Mouse (Mus musculus): ENCODE measurements around the gene AC124108.1. TPM values are rescaled to one million over a fixed set of nuclear protein-coding genes. Genes with fewer than 3 reads are reported as not detected.

Gene AC124108.1
- polyA plus RNA-seq, 1 experiment = not detected

GRCm38 (mm10) chr1:132246641-132247040, 55.4 kb downstream of the AC124108.1 start:
- Histone ChIP-seq H3K36me3 (ENCODE audit: control insufficient read depth, insufficient read depth, low read length) (no peaks in the 10 kb centered on the region), H3K4me3 (ENCODE audit: insufficient read depth, low read depth, low read length) (no peak overlapping the region), H3K27me3 (replicated peaks; ENCODE audit: control insufficient read depth, insufficient read depth, low read length) (no peaks in the 10 kb centered on the region), H3K4me1 (ENCODE audit: control insufficient read depth, insufficient read depth, low read length) (no peaks in the 10 kb centered on the region), H3K27ac (ENCODE audit: insufficient read depth, low read depth, low read length) (no peak overlapping the region)
- no peak for TF ChIP-seq POLR2A (IDR thresholded peaks at IDR 0.05; ENCODE audit: low read depth, low read length)
- no peak for TF ChIP-seq CTCF (conservative IDR thresholded peaks at IDR 0.05; ENCODE audit: insufficient read depth, insufficient read length, low read depth, low read length)
- WGBS = 45% methylated on average over 4 of the region's 4 CpGs
- DNase-seq = peak; percentile 83

- TF ChIP-seq POLR2A (IDR thresholded peaks at IDR 0.05; ENCODE audit: low read depth, low read length) (no peak), CTCF (conservative IDR thresholded peaks at IDR 0.05; ENCODE audit: insufficient read depth, insufficient read length, low read depth, low read length) (peak; percentile 40)
- Histone ChIP-seq H3K36me3 (ENCODE audit: control insufficient read depth, insufficient read depth, low read length) (no peaks in the 10 kb centered on the region), H3K4me1 (ENCODE audit: control insufficient read depth, insufficient read depth, low read length) (no peaks in the 10 kb centered on the region), H3K4me3 (ENCODE audit: insufficient read depth, low read depth, low read length) (no peak overlapping the region), H3K27ac (ENCODE audit: insufficient read depth, low read depth, low read length) (no peak overlapping the region), H3K27me3 (replicated peaks; ENCODE audit: control insufficient read depth, insufficient read depth, low read length) (no peaks in the 10 kb centered on the region)
- no peak for DNase-seq
- 86% methylated on average over 6 of the region's 6 CpGs for WGBS
Observed at GRCm38 (mm10) chr1:132254467-132254866, 63.2 kb downstream of the AC124108.1 start.

Other genes starting within 250 kb of the AC124108.1 start
- 30.5 and 37.8 TPM in 2 replicates for gene Slc45a3, start 228.5 kb upstream of the AC124108.1 start, polyA plus RNA-seq (2012; rRNA removed)
- 18.4 and 27.8 TPM in 2 replicates for gene Elk4, start 183.8 kb upstream of the AC124108.1 start, polyA plus RNA-seq (2012; rRNA removed)
- gene Mfsd4a, start 123.4 kb upstream of the AC124108.1 start, polyA plus RNA-seq (2012; rRNA removed) = 64.1 and 84.5 TPM in 2 replicates
- gene Cdk18, start 51.8 kb upstream of the AC124108.1 start, polyA plus RNA-seq (2012; rRNA removed) = 69.3 and 73.8 TPM in 2 replicates
- not detected in 2 replicates for gene Lemd1, start within 50 bp of the AC124108.1 start, polyA plus RNA-seq (2012; rRNA removed)
- not detected in 2 replicates for gene Gm10188, start 38.3 kb downstream of the AC124108.1 start, polyA plus RNA-seq (2012; rRNA removed)
- 15.7 and 17.7 TPM in 2 replicates for gene Klhdc8a, start 107.2 kb downstream of the AC124108.1 start, polyA plus RNA-seq (2012; rRNA removed)
- gene Nuak2, start 124.7 kb downstream of the AC124108.1 start, polyA plus RNA-seq (2012; rRNA removed) = 56.1 and 73.7 TPM in 2 replicates
- gene Tmcc2, start 199.8 kb downstream of the AC124108.1 start, polyA plus RNA-seq (2012; rRNA removed) = 6.0 and 6.3 TPM in 2 replicates
- 13.0 and 13.9 TPM in 2 replicates for gene Dstyk, start 226.1 kb downstream of the AC124108.1 start, polyA plus RNA-seq (2012; rRNA removed)

Data from kidney, adult 2 months (tissue).